Mouse (Mus musculus) monocyte, adult 2 months (primary cell): Measurements from ENCODE around the gene Cryz.
A peak's percentile ranks its signal among the peaks of the same experiment; 100 is the strongest.

Experiments used
- DNase-seq, 2 experiments: peaks; one replicate each; pipeline ENCODE4 v3.0.0; 2022; ENCODE audit warnings: low spot score in 2 of 2, low read depth in 1 of 2

Cryz gene

GRCm38 (mm10) chr3:154596488-154596933, at the start of gene Cryz:
Gene Cryz, plus strand, starts transcription at chr3:154596711.
- DNase-seq: peak; percentile 60 to 74

- no peak for DNase-seq
Observed at GRCm38 (mm10) chr3:154547549-154548426, 48.7 kb upstream of the Cryz start.

- DNase-seq: no peak
Observed at GRCm38 (mm10) chr3:154548868-154549301, 47.6 kb upstream of the Cryz start.

GRCm38 (mm10) chr3:154550326-154551034, 46.0 kb upstream of the Cryz start:
- DNase-seq: no peak

- DNase-seq: no peak
Observed at GRCm38 (mm10) chr3:154551035-154551411, 45.5 kb upstream of the Cryz start.

GRCm38 (mm10) chr3:154562192-154562591, 34.3 kb upstream of the Cryz start:
- DNase-seq: no peak

- DNase-seq: no peak
Observed at GRCm38 (mm10) chr3:154565437-154565836, 31.1 kb upstream of the Cryz start.

GRCm38 (mm10) chr3:154570029-154570575, 26.4 kb upstream of the Cryz start:
- DNase-seq: no peak

- DNase-seq: no peak
Observed at GRCm38 (mm10) chr3:154570786-154571185, 25.7 kb upstream of the Cryz start.

GRCm38 (mm10) chr3:154572341-154572972, 24.1 kb upstream of the Cryz start:
- peak in 1 of 2 experiments; percentile 2 for DNase-seq

GRCm38 (mm10) chr3:154573666-154574065, 22.8 kb upstream of the Cryz start:
- no peak for DNase-seq

GRCm38 (mm10) chr3:154577895-154578294, 18.6 kb upstream of the Cryz start:
- no peak for DNase-seq

- DNase-seq: no peak
Observed at GRCm38 (mm10) chr3:154584351-154584750, 12.2 kb upstream of the Cryz start.

- no peak for DNase-seq
Observed at GRCm38 (mm10) chr3:154590971-154591370, 5.5 kb upstream of the Cryz start.

GRCm38 (mm10) chr3:154591621-154592020, 4.9 kb upstream of the Cryz start:
- DNase-seq: no peak

GRCm38 (mm10) chr3:154593596-154593995, 2.9 kb upstream of the Cryz start:
- no peak for DNase-seq

- no peak for DNase-seq
Observed at GRCm38 (mm10) chr3:154594156-154594555, 2.4 kb upstream of the Cryz start.

GRCm38 (mm10) chr3:154596934-154597554, 533 bp downstream of the Cryz start, which contains the start of gene Tyw3:
Gene Tyw3, minus strand, starts transcription at chr3:154597104.
- peak; percentile 70 to 83 for DNase-seq

- DNase-seq: no peak
Observed at GRCm38 (mm10) chr3:154597561-154597960, 1.1 kb downstream of the Cryz start.

GRCm38 (mm10) chr3:154602141-154602540, 5.6 kb downstream of the Cryz start:
- DNase-seq: no peak

- no peak for DNase-seq
Observed at GRCm38 (mm10) chr3:154604871-154605270, 8.4 kb downstream of the Cryz start.
